Mouse (Mus musculus) heart, postnatal 0 days (tissue): ENCODE data around the gene Aldh3a1.

Source experiments
- CTCF ChIP-seq: IDR thresholded peaks from 2 replicates; pipeline ENCODE4 v1.5.1; 2016; ENCODE audit warnings: antibody characterized with exemption, control low read depth, low read depth
- EP300 ChIP-seq: IDR thresholded peaks from 2 replicates; pipeline ENCODE4 v1.6.1; 2016; ENCODE audit warnings: antibody characterized with exemption, low read depth

DNA sequence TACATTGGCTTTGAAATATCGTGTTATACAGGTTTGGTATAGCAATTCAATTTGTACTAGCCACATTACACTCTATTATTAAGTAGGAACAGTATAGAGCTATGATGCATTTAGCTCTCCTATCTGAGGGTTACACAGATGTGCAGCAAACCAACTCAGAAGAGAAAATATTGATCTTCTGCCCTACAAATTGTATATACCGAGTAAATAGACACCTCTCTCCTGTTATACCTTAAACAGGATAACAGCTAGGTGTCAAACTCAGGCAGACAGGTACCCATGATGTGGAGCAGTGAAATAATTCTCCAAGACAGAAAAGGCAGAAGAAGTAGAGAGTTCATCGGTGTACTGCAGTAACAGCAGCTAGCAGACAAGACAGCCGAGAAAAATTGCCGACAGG lies 31.6 kb upstream of the Aldh3a1 start:
- TF ChIP-seq CTCF (no peak), EP300 (no peak)
